Mouse (Mus musculus): ENCODE data around the gene Npat. TPM values are rescaled to one million over a fixed set of nuclear protein-coding genes. Genes with fewer than 3 reads are reported as not detected.

The Npat gene
- polyA plus RNA-seq, 1 experiment from 2014 or later: 16.4 TPM

DNA sequence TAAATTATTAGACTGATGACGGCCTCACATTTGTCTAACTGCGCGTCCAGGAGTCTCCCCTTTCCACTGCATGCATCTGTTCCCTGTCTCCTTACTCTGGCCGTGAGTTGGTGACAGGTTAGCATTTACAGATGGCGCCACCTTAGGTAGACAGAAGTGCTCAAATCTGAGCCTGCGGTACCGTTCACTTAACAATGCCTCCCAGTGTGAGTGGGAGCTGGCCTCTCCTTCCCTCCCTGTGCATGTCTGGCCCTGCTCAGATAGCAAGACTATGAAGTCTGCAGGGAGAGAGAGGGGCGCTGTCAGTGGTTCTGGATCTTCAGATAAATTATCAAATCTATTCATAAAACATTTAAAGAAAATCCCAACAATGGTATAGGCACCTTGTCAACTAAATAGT is 78.4 kb downstream of the Npat start:
- no peak overlapping the region for H3K4me3 ChIP-seq
- no peak overlapping the region for H3K4me2 ChIP-seq
- no peak for ATAC-seq (ENCODE audit: insufficient number of reproducible peaks, low FRiP score, low TSS enrichment, low read depth)
- no peak overlapping the region for H3K9ac ChIP-seq
- H3K27ac ChIP-seq: no peak overlapping the region
- 76% methylated on average over 8 of the region's 8 CpGs for WGBS
- H3K9me3 ChIP-seq: no peaks in the 10 kb centered on the region
- H3K27me3 ChIP-seq: no peaks in the 10 kb centered on the region
- H3K4me1 ChIP-seq: no peaks in the 10 kb centered on the region
- H3K36me3 ChIP-seq: peaks cover 34% of the 10 kb centered on the region

Other genes with a start within 250 kb of the Npat start
- 2.6 and 2.7 TPM in 2 replicates for gene Exph5, start 235.4 kb upstream of the Npat start, polyA plus RNA-seq (2015; fragmentation: Nextera tagmentation; extraction: Ambion mirVana)
- gene Kdelc2, start 153.0 kb upstream of the Npat start, polyA plus RNA-seq (2015; fragmentation: Nextera tagmentation; extraction: Ambion mirVana): 31.9 and 32.4 TPM in 2 replicates
- 0.84 and 1.3 TPM in 2 replicates for gene 4930550C14Rik, start 134.7 kb upstream of the Npat start, polyA plus RNA-seq (2015; fragmentation: Nextera tagmentation; extraction: Ambion mirVana)
- gene Atm, start 307 bp upstream of the Npat start, polyA plus RNA-seq (2015; fragmentation: Nextera tagmentation; extraction: Ambion mirVana): 11.3 and 11.6 TPM in 2 replicates
- gene Acat1, start 73.3 kb downstream of the Npat start, polyA plus RNA-seq (2015; fragmentation: Nextera tagmentation; extraction: Ambion mirVana): 157 and 172 TPM in 2 replicates
- 29.0 and 32.9 TPM in 2 replicates for gene Cul5, start 133.0 kb downstream of the Npat start, polyA plus RNA-seq (2015; fragmentation: Nextera tagmentation; extraction: Ambion mirVana)
- gene Rab39, start 169.2 kb downstream of the Npat start, polyA plus RNA-seq (2015; fragmentation: Nextera tagmentation; extraction: Ambion mirVana): 0.38 and 0.45 TPM in 2 replicates
- gene Slc35f2, start 234.5 kb downstream of the Npat start, polyA plus RNA-seq (2015; fragmentation: Nextera tagmentation; extraction: Ambion mirVana): 5.2 and 5.6 TPM in 2 replicates